Mouse (Mus musculus) liver, embryonic 14.5 days (tissue): ENCODE measurements around the gene Agfg2. TPM values are rescaled to one million over a fixed set of nuclear protein-coding genes. Genes with fewer than 3 reads are reported as not detected.

Source experiments
- ATAC-seq: fragments of 200-750 bp; cut with Nextera tagmentation; 2 replicates; pipeline ENCODE4 v1.8.0; 2017; ENCODE audit warnings: moderate number of reproducible peaks, mild to moderate bottlenecking, moderate library complexity; ENCODE audit not compliant: insufficient read depth
- DNase-seq, 3 experiments: peaks; one replicate each; pipeline ENCODE4 v3.0.0-alpha.2; 2012 to 2013; ENCODE audit warnings: low read depth in 3 of 3, low spot score in 3 of 3
- H3K27ac ChIP-seq: fragments of 300-500 bp; sonication (generic); 2 replicates; pipeline ENCODE4 v1.5.1; 2014; ENCODE audit warnings: moderate library complexity, mild to moderate bottlenecking, control low read depth, inconsistent platforms
- H3K27me3 ChIP-seq: fragments of 300-500 bp; sonication (generic); 2 replicates; pipeline ENCODE4 v1.6.1; 2014; ENCODE audit warnings: mild to moderate bottlenecking, low read length, moderate library complexity; ENCODE audit not compliant: control insufficient read depth, insufficient read depth
- H3K36me3 ChIP-seq: fragments of 300-500 bp; sonication (generic); replicated peaks from 2 replicates; pipeline ENCODE4 v1.6.1; 2014; ENCODE audit warnings: low read depth; ENCODE audit not compliant: control insufficient read depth, insufficient read depth
- H3K4me1 ChIP-seq, 2 experiments: fragments of 200-500 bp in 1 of 2; fragments of 300-500 bp in 1 of 2; sonication (generic) in 1 of 2; replicated peaks; 2 replicates each; pipeline ENCODE4 v1.6.1; 2012 to 2014; ENCODE audit warnings: antibody characterized with exemption in 1 of 2, inconsistent platforms in 1 of 2, low read length in 1 of 2; ENCODE audit not compliant: control insufficient read depth in 2 of 2, insufficient read depth in 2 of 2
- H3K4me2 ChIP-seq: fragments of 300-500 bp; sonication (generic); 2 replicates; pipeline ENCODE4 v1.6.1; 2014; ENCODE audit warnings: low read depth, mild to moderate bottlenecking, control low read depth, moderate library complexity
- H3K4me3 ChIP-seq, 2 experiments: fragments of 200-500 bp in 1 of 2; fragments of 300-500 bp in 1 of 2; sonication (generic) in 1 of 2; 2 replicates each; pipeline ENCODE4 v1.5.1; 2012 to 2014; ENCODE audit warnings: low read depth in 2 of 2, low read length in 2 of 2, mild to moderate bottlenecking in 2 of 2, control low read depth in 1 of 2, inconsistent platforms in 1 of 2, moderate library complexity in 1 of 2; ENCODE audit not compliant: insufficient read depth in 1 of 2
- H3K9ac ChIP-seq: fragments of 300-500 bp; sonication (generic); replicated peaks from 2 replicates; pipeline ENCODE4 v1.6.1; 2014; ENCODE audit warnings: mild to moderate bottlenecking, control low read depth, moderate library complexity
- H3K9me3 ChIP-seq: fragments of 300-500 bp; sonication (generic); 2 replicates; pipeline ENCODE4 v1.6.1; 2016; ENCODE audit warnings: low read length, mixed read lengths; ENCODE audit not compliant: control insufficient read depth
- CTCF ChIP-seq: IDR thresholded peaks from 2 replicates; pipeline ENCODE4 v1.5.1; 2016; ENCODE audit warnings: antibody characterized with exemption, low read depth, control low read depth
- EP300 ChIP-seq: IDR thresholded peaks from 2 replicates; pipeline ENCODE4 v1.6.1; 2016; ENCODE audit warnings: antibody characterized with exemption, low read depth
- WGBS: fragments of 180-500 bp; shearing (Covaris S2); extraction: QIAGEN DNeasy Blood & Tissue Kit; methylation state at CpG from one replicate; pipeline ENCODE4 v1.1.7; 2014; ENCODE audit not compliant: insufficient replicate concordance; 5-methylcytosine and 5-hydroxymethylcytosine counted together
- polyA plus RNA-seq, 2 experiments: library from polyadenylated mRNA; depleted of rRNA in 1 of 2; stranded (reverse) in 1 of 2; unstranded in 1 of 2; fragments of >200 nt; fragmentation: Nextera tagmentation in 1 of 2; extraction: Ambion mirVana in 1 of 2; gene quantifications; 2 replicates each; pipeline versions ENCODE4 v1.2.1 to v1.2.3; 2012 to 2014

Agfg2 gene
- polyA plus RNA-seq, 2 experiments = 20.5 to 22.4 TPM

DNA sequence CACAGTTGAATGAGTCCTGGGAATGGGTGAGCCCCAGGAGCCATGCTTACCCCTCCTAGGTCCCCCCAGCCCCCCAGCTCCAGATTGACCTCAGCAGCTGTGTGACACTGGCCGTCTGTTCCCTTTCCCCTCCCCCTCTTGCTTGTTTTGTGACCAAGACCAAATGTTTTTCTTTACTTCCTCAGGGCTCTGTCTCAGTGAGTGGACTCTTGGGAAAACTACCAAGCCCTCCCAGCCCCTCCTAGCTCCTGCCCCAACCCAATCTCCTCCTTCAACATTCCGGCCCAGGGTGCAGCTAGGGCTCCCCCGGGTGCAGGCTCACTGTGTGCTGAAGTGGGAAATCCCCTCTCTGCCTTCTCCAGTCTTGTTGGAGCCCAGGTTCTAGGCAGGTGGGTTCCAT, 53.9 kb downstream of the Agfg2 start:
- no peaks in the 10 kb centered on the region for H3K27me3 ChIP-seq
- peak overlapping the region; percentile 31 to 91; a peak in 3 of 4 replicates for H3K4me3 ChIP-seq
- H3K27ac ChIP-seq = peak overlapping the region; percentile 34
- no peak for TF ChIP-seq CTCF
- TF ChIP-seq EP300 = no peak
- H3K36me3 ChIP-seq = no peaks in the 10 kb centered on the region; the same call in 1 of the 2 replicates
- no peaks in the 10 kb centered on the region for H3K9me3 ChIP-seq
- peak overlapping the region; percentile 33; the same call in 1 of the 2 replicates for H3K9ac ChIP-seq
- DNase-seq = no peak
- peak overlapping the region; percentile 97 for H3K4me2 ChIP-seq
- peaks cover 17 to 30% of the 10 kb centered on the region in 2 experiments for H3K4me1 ChIP-seq
- no peak for ATAC-seq
- 18% methylated on average over 3 of the region's 3 CpGs for WGBS

GRCm38 (mm10) chr5:137629906-137630545, 54.5 kb downstream of the Agfg2 start:
- TF ChIP-seq CTCF = no peak
- TF ChIP-seq EP300 = no peak
- no peak for DNase-seq
- Histone ChIP-seq H3K9me3 (no peaks in the 10 kb centered on the region), H3K27ac (peak overlapping the region; percentile 78), H3K4me1 (peaks cover 17 to 30% of the 10 kb centered on the region in 2 experiments), H3K4me3 (peak overlapping the region; percentile 82 to 91), H3K4me2 (peak overlapping the region; percentile 97), H3K9ac (peak overlapping the region; percentile 81), H3K36me3 (no peaks in the 10 kb centered on the region; the same call in 1 of the 2 replicates), H3K27me3 (no peaks in the 10 kb centered on the region)
- ATAC-seq = no peak
- 7% methylated on average over 6 of the region's 6 CpGs for WGBS

DNA sequence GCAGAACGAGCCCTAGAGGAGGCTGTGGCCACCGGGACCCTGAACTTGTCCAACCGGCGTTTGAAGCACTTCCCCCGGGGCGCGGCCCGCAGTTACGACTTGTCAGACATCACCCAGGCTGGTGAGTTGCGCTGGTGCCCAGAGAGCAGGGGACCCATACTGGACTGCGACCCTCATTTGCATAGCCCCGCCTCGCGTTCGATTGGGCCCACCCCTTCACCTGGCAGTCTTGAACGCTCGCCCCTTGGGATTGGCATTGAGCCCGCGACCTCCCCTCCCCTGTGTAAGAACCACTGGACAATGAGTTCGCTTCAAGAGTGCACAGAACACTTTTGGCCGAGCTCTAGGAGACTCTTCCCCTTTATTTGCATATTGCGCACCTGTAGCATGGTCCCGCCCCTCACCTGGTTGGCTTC, 55.2 kb downstream of the Agfg2 start:
- H3K9me3 ChIP-seq = no peaks in the 10 kb centered on the region
- peak overlapping the region; percentile 97 for H3K4me2 ChIP-seq
- H3K36me3 ChIP-seq = no peaks in the 10 kb centered on the region; the same call in 1 of the 2 replicates
- H3K27me3 ChIP-seq = no peaks in the 10 kb centered on the region
- TF ChIP-seq CTCF (no peak), EP300 (no peak)
- WGBS = under 1% methylated on average over 23 of the region's 23 CpGs
- DNase-seq (peak in 1 of 3 experiments; percentile 42), ATAC-seq (peak; percentile 40)
- H3K9ac ChIP-seq = peak overlapping the region; percentile 81
- H3K27ac ChIP-seq = peak overlapping the region; percentile 78
- peak overlapping the region; percentile 82 to 91 for H3K4me3 ChIP-seq
- peaks cover 17 to 30% of the 10 kb centered on the region in 2 experiments for H3K4me1 ChIP-seq

GRCm38 (mm10) chr5:137628498-137629305, 55.8 kb downstream of the Agfg2 start, which contains the start of the genes Fbxo24, Lrch4 and Gm20605:
Gene Fbxo24 (minus strand): TSS chr5:137629002.
Gene Lrch4 (plus strand): TSS chr5:137629121.
Gene Gm20605 (plus strand): TSS chr5:137629175.
- H3K9me3 ChIP-seq = no peaks in the 10 kb centered on the region
- TF ChIP-seq EP300 (peak; percentile 52; the same call in 1 of the 2 replicates), CTCF (0 out of 2 replicates have a peak, but pooled peaks have one; percentile 34)
- peak within 1 kb of the TSS; percentile 97 for H3K4me2 ChIP-seq
- H3K4me1 ChIP-seq = peaks cover 17 to 30% of the 10 kb centered on the region in 2 experiments
- H3K9ac ChIP-seq = peak within 1 kb of the TSS; percentile 81
- peak; percentile 99 to 100 (median 99) for DNase-seq
- peak; percentile 92 for ATAC-seq
- no peaks in the 10 kb centered on the region for H3K36me3 ChIP-seq
- H3K4me3 ChIP-seq = peak within 1 kb of the TSS; percentile 91 to 96
- 0% methylated on average over 46 of the region's 46 CpGs for WGBS
- H3K27me3 ChIP-seq = no peaks in the 10 kb centered on the region
- H3K27ac ChIP-seq = peak within 1 kb of the TSS; percentile 80

DNA sequence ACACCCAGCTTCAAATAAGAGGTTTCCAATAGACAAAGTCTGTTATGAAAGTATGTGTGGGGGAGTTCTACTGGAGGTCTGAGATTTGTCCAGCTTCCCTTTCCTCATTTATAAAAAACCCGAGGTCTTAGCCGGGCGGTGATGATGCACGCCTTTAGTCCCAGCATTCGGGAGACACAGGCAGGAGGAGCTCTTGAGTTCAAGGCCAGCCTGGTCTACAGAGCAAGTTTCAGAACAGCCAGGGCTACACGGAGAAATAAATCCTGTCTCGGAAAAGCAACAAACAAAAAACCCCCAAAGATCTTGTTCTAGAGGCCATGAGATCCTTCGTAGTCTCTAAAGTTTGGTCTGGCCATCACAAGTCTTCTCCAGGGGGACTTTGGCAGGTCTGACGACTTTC, 56.5 kb downstream of the Agfg2 start:
- peaks cover 17 to 30% of the 10 kb centered on the region in 2 experiments for H3K4me1 ChIP-seq
- TF ChIP-seq CTCF (peak; percentile 21; the same call in 1 of the 2 replicates), EP300 (no peak)
- 3% methylated on average over 9 of the region's 9 CpGs for WGBS

More for the DNA sequence above, 56.5 kb downstream of the Agfg2 start:
- no peaks in the 10 kb centered on the region for H3K9me3 ChIP-seq
- H3K9ac ChIP-seq = peak overlapping the region; percentile 80
- DNase-seq (no peak), ATAC-seq (no peak)
- no peaks in the 10 kb centered on the region for H3K36me3 ChIP-seq
- peak overlapping the region; percentile 63 to 96 for H3K4me3 ChIP-seq
- H3K27me3 ChIP-seq = no peaks in the 10 kb centered on the region
- H3K4me2 ChIP-seq = peak overlapping the region; percentile 93
- peak overlapping the region; percentile 80 for H3K27ac ChIP-seq
